Mouse (Mus musculus): ENCODE results near the gene Asap3.

GRCm38 (mm10) chr4:136289918-136290780 is 84.0 kb downstream of the Asap3 start:
- no peak for TF ChIP-seq CTCF (IDR thresholded peaks at IDR 0.05; ENCODE audit: low read depth)
- TF ChIP-seq EP300 (IDR thresholded peaks at IDR 0.05; ENCODE audit: low read depth) = no peak

Data from liver, embryonic 14.5 days (tissue).